ENCODE assay signal across 21 mouse cellular contexts in the genomic region with DNA sequence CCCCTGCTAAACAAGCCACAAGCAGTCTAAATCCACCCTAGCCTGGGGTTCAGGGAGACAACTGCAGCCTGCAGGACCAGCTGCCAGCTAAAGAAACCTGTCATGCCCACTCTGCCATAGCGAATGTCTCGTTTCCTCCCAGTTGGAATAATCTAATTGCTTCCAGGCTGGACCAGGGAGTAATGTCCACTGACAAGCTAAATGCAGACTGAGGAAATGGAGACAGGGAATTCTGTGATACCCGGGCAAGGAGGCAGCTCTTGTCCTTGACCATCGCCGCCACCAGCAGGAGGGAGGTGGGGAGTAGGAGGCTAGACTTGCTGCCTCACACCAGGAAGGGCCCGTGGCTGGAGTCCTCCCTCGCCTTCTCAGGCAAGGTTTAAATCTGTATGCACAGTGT. TPM values are rescaled to one million over a fixed set of nuclear protein-coding genes. Genes with fewer than 3 reads are reported as not detected.
"Had no signal": no experiment of that assay in that cellular context is flagged by ENCODE, and none has a peak within 500 bp of the region (broad histone marks: within the 10 kb centered on the region; RNA-seq: fewer than 3 reads in every experiment).

No protein-coding gene starts in this region.

- DNase-seq: kidney, postnatal 10 days; kidney, postnatal 4 days; left cerebral cortex, postnatal 4 days; lung, adult 18-20 months; right cerebral cortex, postnatal 4 days; spleen, adult 18-20 months; thymus, adult 18-20 months; thymus, postnatal 14 days had no signal

- H3K4me3 ChIP-seq: layer of hippocampus, adult 2 months; limb, embryonic 13.5 days; myocyte; neural tube, embryonic 15.5 days had no signal

- H3K9me3 ChIP-seq: limb, embryonic 13.5 days; neural tube, embryonic 15.5 days had no signal

- H3K4me1 ChIP-seq: limb, embryonic 13.5 days had no signal

- H3K27ac ChIP-seq: layer of hippocampus, adult 2 months; limb, embryonic 13.5 days; liver, embryonic 14.5 days; neural tube, embryonic 15.5 days had no signal

- H3K36me3 ChIP-seq: limb, embryonic 13.5 days; neural tube, embryonic 15.5 days had no signal

- H3K4me2 ChIP-seq: limb, embryonic 13.5 days; neural tube, embryonic 15.5 days had no signal

- H3K9ac ChIP-seq: limb, embryonic 13.5 days; liver, embryonic 14.5 days; neural tube, embryonic 15.5 days had no signal

RNA-seq across cellular contexts. Expression of a gene that starts 30.6 kb away (rescaled TPM):
- total RNA-seq: layer of hippocampus, adult 2 months; layer of hippocampus, postnatal 10 days; left cerebral cortex, adult 18-20 months; left cerebral cortex, postnatal 10 days; left cerebral cortex, postnatal 4 days; liver, adult 2 months; megakaryocyte-erythroid progenitor cell, adult 5-6 weeks had no signal
- polyA plus RNA-seq: kidney, embryonic 14.5 days; limb, embryonic 13.5 days; liver, adult 2 months; liver, embryonic 14.5 days; lung, embryonic 16.5 days; myocyte; stomach, embryonic 14.5 days had no signal
